7 mouse cellular contexts compared by ENCODE assay signal in the genomic region with DNA sequence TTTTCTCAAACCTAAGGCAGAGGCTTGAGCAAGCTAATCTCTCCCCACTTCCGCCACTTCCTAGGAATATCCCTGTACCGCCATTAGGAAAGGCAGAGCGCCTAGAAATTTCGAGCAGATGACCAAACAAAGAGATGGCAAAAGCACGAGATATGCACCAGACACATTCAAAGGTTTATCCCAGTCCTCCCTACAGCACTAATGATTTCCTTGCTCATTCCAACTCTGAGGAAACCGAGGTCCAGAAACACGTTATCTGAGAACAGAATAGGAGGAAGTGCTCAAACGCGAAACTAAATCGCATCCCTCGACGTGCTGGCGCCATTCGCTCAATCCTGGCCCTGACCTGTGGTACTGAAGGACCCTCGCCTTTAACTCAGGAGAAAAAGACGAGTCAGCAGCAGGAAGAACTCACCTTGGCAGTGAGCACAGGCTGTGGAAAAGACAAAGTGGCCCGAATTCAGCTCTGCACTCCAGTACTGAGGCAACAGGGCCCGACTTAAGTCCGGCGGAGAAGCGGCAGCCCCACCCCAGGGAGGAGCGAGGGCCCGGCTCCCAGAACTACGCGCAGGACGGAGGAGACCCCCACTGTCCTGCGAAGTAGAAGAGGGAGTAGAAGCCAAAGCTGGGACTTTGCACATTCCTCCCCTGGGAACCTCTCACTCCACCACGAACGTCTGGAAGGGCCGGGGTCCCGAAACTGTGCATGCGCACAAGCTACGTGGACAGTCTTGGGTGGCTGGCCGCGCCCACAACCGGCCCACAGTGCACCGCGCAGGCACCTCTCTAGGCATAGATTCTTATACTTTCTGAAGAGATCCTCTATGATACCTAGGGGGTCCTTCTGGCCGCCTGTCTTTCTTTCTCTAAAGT. TPM values are rescaled to one million over a fixed set of nuclear protein-coding genes. Genes with fewer than 3 reads are reported as not detected.
DNase-seq lines count a peak whose midpoint lies in the region; ATAC-seq lines count a peak whose summit lies in the region.

A gene (minus strand): TSS at position 757 of the 873 bp plus-strand sequence.

- H3K9ac ChIP-seq in intestine, embryonic 15.5 days, result peak within 1 kb of the TSS; percentile 94

- DNase-seq in adrenal gland, adult 18-20 months (ENCODE audit: low spot score in 2 of 2), result peak; percentile 83 to 90
- DNase-seq in embryo, embryonic 11 days, result peak; percentile 95
- DNase-seq in gastrocnemius, postnatal 36 days, result peak; percentile 89 to 91
- peak; percentile 91 to 97 for DNase-seq in left cerebral cortex, postnatal 25 days (ENCODE audit: low spot score in 2 of 2)
- peak; percentile 92 for DNase-seq in midbrain, embryonic 10.5 days (ENCODE audit: low spot score)
- peak; percentile 89 for DNase-seq in right cerebral cortex, postnatal 4 days

- H3K36me3 ChIP-seq in intestine, embryonic 15.5 days, result no peaks in the 10 kb centered on the region
- H3K36me3 ChIP-seq in midbrain, embryonic 10.5 days, result peaks cover 40% of the 10 kb centered on the region

- ATAC-seq in intestine, embryonic 15.5 days, result peak; percentile 97

- peaks cover 23% of the 10 kb centered on the region for H3K4me1 ChIP-seq in intestine, embryonic 15.5 days (replicated peaks)
- peaks cover 44% of the 10 kb centered on the region for H3K4me1 ChIP-seq in midbrain, embryonic 10.5 days

- no peaks in the 10 kb centered on the region for H3K27me3 ChIP-seq in intestine, embryonic 15.5 days (replicated peaks)
- H3K27me3 ChIP-seq in midbrain, embryonic 10.5 days (ENCODE audit: low read depth, poor library complexity, severe bottlenecking), result no peaks in the 10 kb centered on the region

- peak within 1 kb of the TSS; percentile 81 for H3K4me3 ChIP-seq in intestine, embryonic 15.5 days (replicated peaks)
- H3K4me3 ChIP-seq in midbrain, embryonic 10.5 days, result peak within 1 kb of the TSS; percentile 84

- no peaks in the 10 kb centered on the region for H3K9me3 ChIP-seq in intestine, embryonic 15.5 days
- no peaks in the 10 kb centered on the region for H3K9me3 ChIP-seq in midbrain, embryonic 10.5 days (replicated peaks)

- under 1% methylated on average over 39 of the region's 39 CpGs for WGBS in intestine, embryonic 15.5 days
- WGBS in midbrain, embryonic 10.5 days, result under 1% methylated on average over 39 of the region's 39 CpGs

- H3K4me2 ChIP-seq in intestine, embryonic 15.5 days (replicated peaks), result peak within 1 kb of the TSS; percentile 73

- H3K27ac ChIP-seq in intestine, embryonic 15.5 days, result peak within 1 kb of the TSS; percentile 94
- H3K27ac ChIP-seq in midbrain, embryonic 10.5 days (replicated peaks), result peak within 1 kb of the TSS; percentile 96

- intact Hi-C loops in gastrocnemius, postnatal 36 days (cut with DNase I), result no loop called here
- intact Hi-C loops in left cerebral cortex, postnatal 25 days (cut with DNase I), result no loop called here

RNA-seq across cellular contexts. Expression of the gene that starts here (rescaled TPM):
- 100 to 1,000 TPM; 822 to 909 TPM for total RNA-seq in adrenal gland, adult 18-20 months (2021)
- total RNA-seq in gastrocnemius, postnatal 36 days (2021), result 100 to 1,000 TPM; 169 to 180 TPM
- 772 and 821 TPM in 2 replicates for polyA plus RNA-seq in intestine, embryonic 15.5 days (2015; fragmentation: Nextera tagmentation; extraction: Ambion mirVana)
- 100 to 1,000 TPM; 396 to 420 TPM for total RNA-seq in left cerebral cortex, postnatal 25 days (2021)
- polyA plus RNA-seq in midbrain, embryonic 10.5 days (2016; fragmentation: Nextera tagmentation; extraction: Ambion mirVana), result 529 and 547 TPM in 2 replicates

Comparison
In these comparisons a context has a peak if more than half of its experiments do, and no peak if none do; other contexts are left out.
1. Peak in every context shown above with its lines: DNase-seq, ATAC-seq, H3K4me3 ChIP-seq and H3K27ac ChIP-seq.